Mouse (Mus musculus): ENCODE measurements around the gene Spink2. TPM values are rescaled to one million over a fixed set of nuclear protein-coding genes. Genes with fewer than 3 reads are reported as not detected.

The Spink2 gene
- polyA plus RNA-seq (2011; ENCODE audit: insufficient read length, low read depth, missing spikeins), result 1.8 and 2.2 TPM in 2 replicates

- TF ChIP-seq CTCF (IDR thresholded peaks at IDR 0.05; ENCODE audit: borderline replicate concordance, insufficient read depth, low read length) (no peak), POLR2A (IDR thresholded peaks at IDR 0.05; ENCODE audit: low read depth, low read length) (no peak)
- H3K4me1 ChIP-seq (ENCODE audit: control insufficient read depth, insufficient read depth, low read length), result no peaks in the 10 kb centered on the region
- no peak within 1 kb of the TSS for H3K27ac ChIP-seq (ENCODE audit: insufficient read depth, low read length)
These were observed at the start of gene Spink2 for GRCm38 (mm10) chr5:77211236-77211635. Spink2 (minus strand) TSS chr5:77211471.

GRCm38 (mm10) chr5:77260141-77260540 lies 48.9 kb upstream of the Spink2 start:
- no peak for TF ChIP-seq CTCF (IDR thresholded peaks at IDR 0.05; ENCODE audit: borderline replicate concordance, insufficient read depth, low read length)
- no peak for TF ChIP-seq POLR2A (IDR thresholded peaks at IDR 0.05; ENCODE audit: low read depth, low read length)
- Histone ChIP-seq H3K4me1 (ENCODE audit: control insufficient read depth, insufficient read depth, low read length) (no peaks in the 10 kb centered on the region; the same call in 1 of the 2 replicates), H3K27ac (ENCODE audit: insufficient read depth, low read length) (no peak overlapping the region), H3K4me3 (ENCODE audit: insufficient read depth, low read length) (no peak overlapping the region)

More at GRCm38 (mm10) chr5:77211236-77211635, at the start of gene Spink2:
- H3K4me3 ChIP-seq (ENCODE audit: insufficient read depth, low read length), result peak within 1 kb of the TSS; percentile 14; the same call in 1 of the 2 replicates

GRCm38 (mm10) chr5:77259315-77259714 lies 48.0 kb upstream of the Spink2 start:
- no peaks in the 10 kb centered on the region; the same call in 1 of the 2 replicates for H3K4me1 ChIP-seq (ENCODE audit: control insufficient read depth, insufficient read depth, low read length)
- H3K4me3 ChIP-seq (ENCODE audit: insufficient read depth, low read length), result no peak overlapping the region
- TF ChIP-seq CTCF (IDR thresholded peaks at IDR 0.05; ENCODE audit: borderline replicate concordance, insufficient read depth, low read length) (no peak), POLR2A (IDR thresholded peaks at IDR 0.05; ENCODE audit: low read depth, low read length) (no peak)
- no peak overlapping the region for H3K27ac ChIP-seq (ENCODE audit: insufficient read depth, low read length)

GRCm38 (mm10) chr5:77257603-77258002 lies 46.3 kb upstream of the Spink2 start:
- no peak for TF ChIP-seq CTCF (IDR thresholded peaks at IDR 0.05; ENCODE audit: borderline replicate concordance, insufficient read depth, low read length)
- no peak for TF ChIP-seq POLR2A (IDR thresholded peaks at IDR 0.05; ENCODE audit: low read depth, low read length)
- H3K4me3 ChIP-seq (ENCODE audit: insufficient read depth, low read length), result no peak overlapping the region
- no peaks in the 10 kb centered on the region; the same call in 1 of the 2 replicates for H3K4me1 ChIP-seq (ENCODE audit: control insufficient read depth, insufficient read depth, low read length)
- H3K27ac ChIP-seq (ENCODE audit: insufficient read depth, low read length), result no peak overlapping the region

GRCm38 (mm10) chr5:77254402-77254801 lies 43.1 kb upstream of the Spink2 start:
- Histone ChIP-seq H3K4me3 (ENCODE audit: insufficient read depth, low read length) (no peak overlapping the region), H3K4me1 (ENCODE audit: control insufficient read depth, insufficient read depth, low read length) (peaks cover 3% of the 10 kb centered on the region; the same call in 1 of the 2 replicates), H3K27ac (ENCODE audit: insufficient read depth, low read length) (no peak overlapping the region)
- TF ChIP-seq CTCF (IDR thresholded peaks at IDR 0.05; ENCODE audit: borderline replicate concordance, insufficient read depth, low read length) (no peak), POLR2A (IDR thresholded peaks at IDR 0.05; ENCODE audit: low read depth, low read length) (no peak)

- H3K4me1 ChIP-seq (ENCODE audit: control insufficient read depth, insufficient read depth, low read length), result peaks cover 3% of the 10 kb centered on the region; the same call in 1 of the 2 replicates
- no peak overlapping the region for H3K4me3 ChIP-seq (ENCODE audit: insufficient read depth, low read length)
- no peak overlapping the region for H3K27ac ChIP-seq (ENCODE audit: insufficient read depth, low read length)
- TF ChIP-seq POLR2A (IDR thresholded peaks at IDR 0.05; ENCODE audit: low read depth, low read length) (no peak), CTCF (IDR thresholded peaks at IDR 0.05; ENCODE audit: borderline replicate concordance, insufficient read depth, low read length) (no peak)
These were observed 41.9 kb upstream of the Spink2 start for GRCm38 (mm10) chr5:77253154-77253553.

- no peak for TF ChIP-seq CTCF (IDR thresholded peaks at IDR 0.05; ENCODE audit: borderline replicate concordance, insufficient read depth, low read length)
- no peak for TF ChIP-seq POLR2A (IDR thresholded peaks at IDR 0.05; ENCODE audit: low read depth, low read length)
- peaks cover 3% of the 10 kb centered on the region; the same call in 1 of the 2 replicates for H3K4me1 ChIP-seq (ENCODE audit: control insufficient read depth, insufficient read depth, low read length)
- no peak overlapping the region for H3K27ac ChIP-seq (ENCODE audit: insufficient read depth, low read length)
- no peak overlapping the region for H3K4me3 ChIP-seq (ENCODE audit: insufficient read depth, low read length)
These were observed 41.0 kb upstream of the Spink2 start for GRCm38 (mm10) chr5:77252115-77252827.

- Histone ChIP-seq H3K4me3 (ENCODE audit: insufficient read depth, low read length) (no peak overlapping the region), H3K27ac (ENCODE audit: insufficient read depth, low read length) (no peak overlapping the region), H3K4me1 (ENCODE audit: control insufficient read depth, insufficient read depth, low read length) (peaks cover 3% of the 10 kb centered on the region; the same call in 1 of the 2 replicates)
- TF ChIP-seq POLR2A (IDR thresholded peaks at IDR 0.05; ENCODE audit: low read depth, low read length) (no peak), CTCF (IDR thresholded peaks at IDR 0.05; ENCODE audit: borderline replicate concordance, insufficient read depth, low read length) (no peak)
These were observed 40.4 kb upstream of the Spink2 start for GRCm38 (mm10) chr5:77251656-77252055.

GRCm38 (mm10) chr5:77250083-77250482 lies 38.8 kb upstream of the Spink2 start:
- Histone ChIP-seq H3K4me3 (ENCODE audit: insufficient read depth, low read length) (no peak overlapping the region), H3K27ac (ENCODE audit: insufficient read depth, low read length) (no peak overlapping the region), H3K4me1 (ENCODE audit: control insufficient read depth, insufficient read depth, low read length) (peaks cover 3% of the 10 kb centered on the region; the same call in 1 of the 2 replicates)
- TF ChIP-seq POLR2A (IDR thresholded peaks at IDR 0.05; ENCODE audit: low read depth, low read length) (no peak), CTCF (IDR thresholded peaks at IDR 0.05; ENCODE audit: borderline replicate concordance, insufficient read depth, low read length) (no peak)

All from embryonic fibroblast, embryonic 13.5 days (primary cell).